Mouse (Mus musculus) embryonic facial prominence, embryonic 11.5 days (tissue): Measurements from ENCODE around the gene Nrd1. TPM values are rescaled to one million over a fixed set of nuclear protein-coding genes. Genes with fewer than 3 reads are reported as not detected.

Source experiments
- ATAC-seq: fragments of 200-750 bp; cut with Nextera tagmentation; replicated peaks from 2 replicates; pipeline ENCODE4 v1.8.0; 2017; ENCODE audit warnings: low read depth; ENCODE audit not compliant: insufficient number of reproducible peaks, low FRiP score, low TSS enrichment
- DNase-seq: peaks from one replicate; pipeline ENCODE4 v3.0.0-alpha.2; 2015; ENCODE audit warnings: low spot score
- H3K27ac ChIP-seq: fragments of 300-500 bp; sonication (generic); replicated peaks from 2 replicates; pipeline ENCODE4 v1.5.1; 2014; ENCODE audit warnings: mild to moderate bottlenecking, low read depth, low read length, control low read depth
- H3K27me3 ChIP-seq: fragments of 300-500 bp; sonication (generic); 2 replicates; pipeline ENCODE4 v1.6.1; 2014; ENCODE audit warnings: mild to moderate bottlenecking, low read length, moderate library complexity, mixed read lengths; ENCODE audit not compliant: control insufficient read depth, insufficient read depth
- H3K36me3 ChIP-seq: fragments of 300-500 bp; sonication (generic); replicated peaks from 2 replicates; pipeline ENCODE4 v1.6.1; 2014; ENCODE audit warnings: low read depth, mild to moderate bottlenecking, low read length, moderate library complexity, mixed read lengths; ENCODE audit not compliant: control insufficient read depth, insufficient read depth
- H3K4me1 ChIP-seq: fragments of 300-500 bp; sonication (generic); 2 replicates; pipeline ENCODE4 v1.6.1; 2014; ENCODE audit warnings: low read length, mixed read lengths; ENCODE audit not compliant: control insufficient read depth, insufficient read depth
- H3K4me2 ChIP-seq: fragments of 300-500 bp; sonication (generic); 2 replicates; pipeline ENCODE4 v1.6.1; 2014; ENCODE audit warnings: low read depth, mild to moderate bottlenecking, control low read depth, low read length, moderate library complexity
- H3K4me3 ChIP-seq: fragments of 300-500 bp; sonication (generic); 2 replicates; pipeline ENCODE4 v1.5.1; 2014; ENCODE audit warnings: low read depth, low read length, control low read depth
- H3K9ac ChIP-seq: fragments of 300-500 bp; sonication (generic); replicated peaks from 2 replicates; pipeline ENCODE4 v1.6.1; 2014; ENCODE audit warnings: mild to moderate bottlenecking, control low read depth, low read length
- H3K9me3 ChIP-seq: fragments of 300-500 bp; sonication (generic); replicated peaks from 2 replicates; pipeline ENCODE4 v1.6.1; 2016; ENCODE audit warnings: mild to moderate bottlenecking, low read length, inconsistent platforms, mixed read lengths; ENCODE audit not compliant: control insufficient read depth
- WGBS: fragments of 180-500 bp; shearing (Covaris S2); extraction: QIAGEN DNeasy Blood & Tissue Kit; methylation state at CpG from one replicate; pipeline ENCODE4 v1.1.7; 2014; 5-methylcytosine and 5-hydroxymethylcytosine counted together
- polyA plus RNA-seq: library from polyadenylated mRNA; unstranded; fragments of >200 nt; fragmentation: Nextera tagmentation; extraction: Ambion mirVana; gene quantifications from 2 replicates; pipeline ENCODE4 v1.2.1, GENCODE M21; 2014

The Nrd1 gene
- polyA plus RNA-seq, 1 experiment from 2014 or later: 66.3 TPM

DNA sequence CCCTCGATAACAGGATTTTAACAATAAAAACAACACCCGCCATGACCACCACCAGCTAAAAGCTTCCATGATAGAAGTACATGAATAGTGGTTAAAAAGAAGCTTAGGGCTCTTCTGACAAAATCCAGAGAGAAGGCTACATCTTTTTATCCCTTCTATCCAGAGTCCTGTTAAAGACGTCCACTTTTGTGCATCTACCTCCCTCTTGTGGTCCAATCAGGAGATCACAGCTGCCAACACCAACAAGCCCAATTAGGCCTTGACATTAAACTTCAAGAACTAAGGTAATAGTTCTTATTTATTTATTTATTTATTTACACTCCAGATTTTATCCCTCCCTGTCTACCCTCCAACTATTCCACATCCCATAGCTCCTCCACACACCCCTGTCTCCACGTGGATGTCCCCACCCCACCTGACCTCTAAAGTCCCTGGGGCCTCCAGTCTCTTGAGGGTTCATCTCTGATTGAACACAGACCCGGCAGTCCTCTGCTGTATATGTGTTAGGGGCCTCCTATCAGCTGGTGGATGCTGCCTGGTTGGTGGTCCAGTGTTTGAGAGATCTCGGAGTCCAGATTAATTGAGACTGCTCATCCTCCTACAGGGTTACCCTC is 23.9 kb upstream of the Nrd1 start:
- no peak for ATAC-seq
- DNase-seq: peak; percentile 74
- no peaks in the 10 kb centered on the region for H3K9me3 ChIP-seq
- no peaks in the 10 kb centered on the region for H3K4me1 ChIP-seq
- H3K36me3 ChIP-seq: no peaks in the 10 kb centered on the region
- no peak overlapping the region for H3K4me3 ChIP-seq
- H3K27me3 ChIP-seq: no peaks in the 10 kb centered on the region
- no peak overlapping the region for H3K4me2 ChIP-seq
- H3K27ac ChIP-seq: no peak overlapping the region
- H3K9ac ChIP-seq: no peak overlapping the region
- WGBS: 41% methylated on average over 6 of the region's 6 CpGs

DNA sequence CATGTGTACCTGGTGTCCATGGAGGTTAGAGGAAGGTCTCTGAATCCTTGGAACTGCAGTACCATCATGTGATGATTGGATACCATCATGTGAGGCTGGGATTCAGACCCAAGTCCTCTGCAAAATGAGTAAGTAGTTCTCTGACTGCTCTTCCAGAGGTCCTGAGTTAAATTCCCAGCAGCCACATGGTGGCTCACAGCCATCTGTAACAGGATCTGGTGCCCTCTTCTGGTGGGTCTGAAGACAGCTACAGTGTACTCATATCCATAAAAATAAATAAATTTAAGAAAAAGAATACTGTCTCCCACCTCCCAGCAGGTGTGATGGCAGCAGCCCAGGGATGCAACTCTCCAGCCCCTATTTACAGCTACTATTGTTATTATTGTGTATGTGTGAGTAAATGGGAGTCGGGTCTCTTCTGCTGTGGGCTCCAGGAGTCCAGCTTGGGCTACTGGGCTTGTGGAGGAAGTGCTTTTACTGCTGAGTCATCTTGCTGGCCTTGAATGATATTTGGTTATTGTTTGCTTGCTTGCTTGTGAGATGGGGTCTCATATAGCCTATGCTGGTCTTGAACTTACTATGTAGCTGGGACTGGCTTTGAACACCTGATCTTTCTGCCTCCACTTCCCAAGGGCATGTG is 13.5 kb upstream of the Nrd1 start:
- no peaks in the 10 kb centered on the region for H3K27me3 ChIP-seq
- no peak for DNase-seq
- no peak overlapping the region for H3K9ac ChIP-seq
- no peaks in the 10 kb centered on the region for H3K36me3 ChIP-seq
- no peaks in the 10 kb centered on the region for H3K9me3 ChIP-seq
- H3K4me3 ChIP-seq: no peak overlapping the region
- H3K27ac ChIP-seq: no peak overlapping the region
- WGBS: 80% methylated on average over 1 of the region's 1 CpGs
- no peak for ATAC-seq
- no peak overlapping the region for H3K4me2 ChIP-seq
- H3K4me1 ChIP-seq: no peaks in the 10 kb centered on the region

DNA sequence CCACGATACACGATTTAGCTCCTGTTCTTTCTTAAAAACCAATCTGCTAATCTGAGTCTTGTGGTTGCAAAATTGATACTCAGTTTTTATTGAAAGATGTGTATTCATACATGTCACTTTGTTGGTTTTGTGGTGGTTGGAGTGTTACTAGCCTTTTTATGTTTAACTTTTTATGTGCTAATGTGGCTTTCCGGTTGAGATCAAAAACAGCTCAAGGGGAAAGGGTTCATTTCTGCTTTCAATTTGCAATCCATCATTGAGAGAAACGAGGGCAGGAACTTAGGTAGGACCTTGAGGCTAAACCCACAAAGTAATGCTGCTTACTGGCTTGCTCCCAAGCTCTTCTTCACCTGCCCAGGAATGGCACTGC is 13.0 kb upstream of the Nrd1 start:
- Histone ChIP-seq H3K4me3 (no peak overlapping the region), H3K27me3 (no peaks in the 10 kb centered on the region), H3K27ac (no peak overlapping the region), H3K9me3 (no peaks in the 10 kb centered on the region), H3K36me3 (no peaks in the 10 kb centered on the region), H3K4me2 (no peak overlapping the region), H3K9ac (no peak overlapping the region), H3K4me1 (no peaks in the 10 kb centered on the region)
- no peak for DNase-seq
- WGBS: 74% methylated on average over 4 of the region's 4 CpGs
- no peak for ATAC-seq

DNA sequence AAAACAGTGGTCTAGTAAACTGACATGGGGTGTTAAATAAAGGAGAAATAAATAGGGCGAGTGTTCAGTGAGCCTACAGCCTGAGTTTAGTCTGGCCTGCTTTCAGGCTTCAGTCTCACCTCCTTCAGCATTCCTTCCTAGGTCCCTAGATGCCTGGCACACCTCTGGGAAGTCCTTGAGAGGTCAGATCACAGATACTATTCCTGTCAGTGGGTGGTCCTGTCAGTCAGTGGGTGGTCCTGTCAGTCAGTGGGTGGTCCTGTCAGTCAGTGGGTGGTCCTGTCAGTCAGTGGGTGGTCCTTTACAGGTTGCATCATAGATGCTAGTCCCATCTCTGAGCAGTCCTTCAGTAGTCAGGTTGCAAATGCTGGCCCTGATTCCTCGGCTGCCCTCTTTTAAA is 11.0 kb upstream of the Nrd1 start:
- ATAC-seq (no peak), DNase-seq (no peak)
- no peak overlapping the region for H3K4me2 ChIP-seq
- no peak overlapping the region for H3K27ac ChIP-seq
- H3K9me3 ChIP-seq: no peaks in the 10 kb centered on the region
- no peak overlapping the region for H3K9ac ChIP-seq
- WGBS: 57% methylated on average over 2 of the region's 2 CpGs
- no peak overlapping the region for H3K4me3 ChIP-seq
- H3K36me3 ChIP-seq: no peaks in the 10 kb centered on the region
- no peaks in the 10 kb centered on the region for H3K27me3 ChIP-seq
- no peaks in the 10 kb centered on the region for H3K4me1 ChIP-seq

DNA sequence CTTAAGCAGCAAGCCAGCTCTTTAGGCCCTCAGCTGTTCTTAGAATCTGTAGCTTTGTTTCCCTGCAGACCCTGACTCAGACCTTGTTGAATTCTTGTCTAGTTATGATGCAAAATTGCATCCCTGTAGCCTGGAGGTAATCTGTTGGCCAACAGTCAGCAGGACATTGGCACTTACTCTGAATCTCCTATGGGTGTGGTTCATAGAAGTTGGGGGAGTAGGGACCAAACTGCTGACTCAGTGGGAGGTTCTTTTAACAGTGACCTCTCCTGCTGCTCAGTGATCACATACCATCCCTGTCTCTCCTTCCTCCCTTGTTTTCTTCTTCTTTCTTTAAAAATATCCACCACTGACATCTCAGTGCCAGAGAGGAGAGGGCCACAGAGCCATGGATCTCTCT is 10.4 kb upstream of the Nrd1 start:
- ATAC-seq (no peak), DNase-seq (no peak)
- Histone ChIP-seq H3K9me3 (no peaks in the 10 kb centered on the region), H3K4me2 (no peak overlapping the region), H3K27ac (no peak overlapping the region), H3K4me3 (no peak overlapping the region), H3K9ac (no peak overlapping the region), H3K27me3 (no peaks in the 10 kb centered on the region), H3K36me3 (no peaks in the 10 kb centered on the region), H3K4me1 (no peaks in the 10 kb centered on the region)

DNA sequence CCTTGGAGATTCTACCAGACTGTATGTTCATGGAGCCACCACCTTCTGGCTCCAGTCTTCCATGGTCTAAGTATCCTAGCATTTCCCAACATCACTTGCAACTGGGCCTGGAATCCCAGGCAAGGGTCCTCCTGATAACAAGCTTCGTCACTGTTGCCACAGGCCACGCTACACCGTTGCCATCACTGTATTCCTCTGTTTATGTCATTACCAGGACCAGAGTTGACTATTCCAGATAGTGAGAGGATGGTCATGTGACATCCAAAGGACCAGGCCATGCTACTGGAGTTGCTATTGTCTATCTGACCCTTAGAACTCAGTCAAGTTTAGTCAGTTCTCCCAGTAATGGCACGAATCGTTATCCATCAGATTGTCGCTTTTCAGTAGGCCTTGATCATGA is 9.9 kb upstream of the Nrd1 start:
- no peak for ATAC-seq
- H3K4me3 ChIP-seq: no peak overlapping the region
- H3K27me3 ChIP-seq: no peaks in the 10 kb centered on the region
- 90% methylated on average over 6 of the region's 6 CpGs for WGBS
- H3K36me3 ChIP-seq: no peaks in the 10 kb centered on the region
- H3K9me3 ChIP-seq: no peaks in the 10 kb centered on the region
- H3K4me2 ChIP-seq: no peak overlapping the region
- DNase-seq: no peak
- H3K4me1 ChIP-seq: no peaks in the 10 kb centered on the region
- H3K27ac ChIP-seq: no peak overlapping the region
- H3K9ac ChIP-seq: no peak overlapping the region

DNA sequence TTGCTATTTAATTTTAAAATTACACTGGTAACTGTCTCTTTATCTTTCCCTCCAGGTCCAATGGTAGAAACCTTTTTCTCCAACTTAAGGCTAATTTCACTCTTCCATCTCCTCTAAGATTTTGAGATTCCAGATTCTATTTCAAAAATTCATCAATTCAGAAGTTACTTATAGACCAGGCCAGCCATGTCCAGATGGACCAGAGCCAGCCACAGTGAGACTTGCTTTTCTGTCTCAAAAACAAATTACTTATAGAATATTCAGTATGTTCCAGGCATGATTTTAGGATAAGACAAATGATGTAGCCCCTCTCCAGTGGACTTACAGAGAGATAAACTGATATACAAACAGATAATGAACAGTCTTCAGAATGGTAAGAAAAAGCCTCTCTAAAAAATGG is 8.6 kb upstream of the Nrd1 start:
- H3K4me2 ChIP-seq: no peak overlapping the region
- H3K9me3 ChIP-seq: no peaks in the 10 kb centered on the region
- H3K27me3 ChIP-seq: no peaks in the 10 kb centered on the region
- ATAC-seq: no peak
- DNase-seq: no peak
- H3K36me3 ChIP-seq: no peaks in the 10 kb centered on the region
- no peak overlapping the region for H3K4me3 ChIP-seq
- no peak overlapping the region for H3K27ac ChIP-seq
- H3K4me1 ChIP-seq: no peaks in the 10 kb centered on the region
- H3K9ac ChIP-seq: no peak overlapping the region

DNA sequence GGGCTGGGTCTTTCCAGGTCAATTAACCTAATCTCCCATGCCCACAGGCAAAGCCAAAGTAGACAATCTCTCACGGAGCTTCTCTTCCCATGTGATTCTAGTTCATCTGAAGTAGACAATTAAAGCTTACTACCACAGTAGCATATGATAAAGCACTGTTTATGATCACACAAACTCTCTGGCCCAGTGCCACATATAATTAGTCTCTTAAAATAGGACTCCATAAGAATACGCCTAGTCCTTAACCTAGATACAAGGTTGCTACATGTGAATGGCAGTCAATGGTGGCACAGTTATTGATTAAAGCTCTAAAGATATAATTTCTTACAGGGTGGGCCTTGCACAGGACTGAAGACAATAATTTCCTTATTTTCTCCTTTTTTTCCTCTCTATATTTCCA is 7.5 kb upstream of the Nrd1 start:
- ATAC-seq (no peak), DNase-seq (no peak)
- Histone ChIP-seq H3K4me2 (no peak overlapping the region), H3K27me3 (no peaks in the 10 kb centered on the region), H3K9ac (no peak overlapping the region), H3K4me1 (no peaks in the 10 kb centered on the region), H3K4me3 (no peak overlapping the region), H3K36me3 (no peaks in the 10 kb centered on the region), H3K9me3 (no peaks in the 10 kb centered on the region), H3K27ac (no peak overlapping the region)
- WGBS: 51% methylated on average over 2 of the region's 2 CpGs
